ENCODE assay signal across 8 mouse cellular contexts in the genomic region with DNA sequence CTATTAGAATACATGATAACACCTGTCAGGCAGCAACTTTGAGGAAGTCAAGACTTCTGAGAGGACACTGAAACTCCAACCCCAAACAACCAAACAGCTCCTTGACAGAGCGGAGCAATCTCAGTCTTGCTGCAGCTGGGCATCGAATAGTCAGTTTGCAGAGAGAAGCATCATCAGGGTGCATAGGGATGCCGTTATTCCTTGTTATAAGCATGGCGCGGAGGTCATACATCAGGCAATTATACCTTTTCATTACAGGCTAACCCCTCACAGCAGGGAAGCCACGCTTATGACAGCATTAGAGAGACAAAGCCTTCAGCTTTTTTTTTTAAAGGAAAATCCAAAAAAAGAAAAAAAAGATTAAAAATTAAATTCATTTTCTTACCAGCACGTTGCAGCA.
A peak's percentile ranks its signal among the peaks of the same experiment; 100 is the strongest.
DNase-seq lines count a peak whose midpoint lies in the region; ATAC-seq lines count a peak whose summit lies in the region.

No protein-coding gene starts in this region.

- H3K27ac ChIP-seq in kidney, embryonic 16.5 days (ENCODE audit: low read length), result no peak overlapping the region
- no peak overlapping the region for H3K27ac ChIP-seq in forebrain, embryonic 13.5 days
- H3K27ac ChIP-seq in midbrain, embryonic 13.5 days, result no peak overlapping the region
- no peak overlapping the region for H3K27ac ChIP-seq in liver, embryonic 11.5 days (ENCODE audit: low read depth, low read length)

- 73% methylated on average over 7 of the region's 7 CpGs for WGBS in kidney, embryonic 16.5 days
- 8% methylated on average over 7 of the region's 7 CpGs for WGBS in forebrain, embryonic 13.5 days
- 24% methylated on average over 7 of the region's 7 CpGs for WGBS in midbrain, embryonic 13.5 days
- WGBS in liver, embryonic 11.5 days, result 67% methylated on average over 7 of the region's 7 CpGs

- H3K4me1 ChIP-seq in kidney, embryonic 16.5 days (ENCODE audit: insufficient read depth, low read length), result no peaks in the 10 kb centered on the region
- H3K4me1 ChIP-seq in forebrain, embryonic 13.5 days, result peaks cover 12% of the 10 kb centered on the region
- peaks cover 10% of the 10 kb centered on the region; the same call in 1 of the 2 replicates for H3K4me1 ChIP-seq in midbrain, embryonic 13.5 days (replicated peaks)
- no peaks in the 10 kb centered on the region for H3K4me1 ChIP-seq in liver, embryonic 11.5 days (replicated peaks; ENCODE audit: control insufficient read depth, insufficient read depth, low read length)

- H3K4me2 ChIP-seq in kidney, embryonic 16.5 days (replicated peaks; ENCODE audit: low read depth, low read length), result peak overlapping the region; percentile 17
- H3K4me2 ChIP-seq in forebrain, embryonic 13.5 days, result peak overlapping the region; percentile 60
- peak overlapping the region; percentile 53 for H3K4me2 ChIP-seq in midbrain, embryonic 13.5 days (replicated peaks)
- H3K4me2 ChIP-seq in liver, embryonic 11.5 days, result no peak overlapping the region

- no peak for DNase-seq in kidney, postnatal 10 days
- peak; percentile 28 for DNase-seq in embryo, embryonic 11 days
- DNase-seq in liver, embryonic 11.5 days (ENCODE audit: low spot score), result no peak
- no peak for DNase-seq in spleen, adult 18-20 months

- no peak overlapping the region for H3K4me3 ChIP-seq in kidney, embryonic 16.5 days (ENCODE audit: low read length)
- peak overlapping the region; percentile 35 for H3K4me3 ChIP-seq in forebrain, embryonic 13.5 days
- peak overlapping the region; percentile 28 for H3K4me3 ChIP-seq in midbrain, embryonic 13.5 days (replicated peaks)
- H3K4me3 ChIP-seq in liver, embryonic 11.5 days (ENCODE audit: low read depth, low read length), result no peak overlapping the region

- H3K9me3 ChIP-seq in kidney, embryonic 16.5 days (ENCODE audit: low read length), result no peaks in the 10 kb centered on the region
- no peaks in the 10 kb centered on the region for H3K9me3 ChIP-seq in forebrain, embryonic 13.5 days (replicated peaks)
- H3K9me3 ChIP-seq in midbrain, embryonic 13.5 days, result no peaks in the 10 kb centered on the region
- no peaks in the 10 kb centered on the region for H3K9me3 ChIP-seq in liver, embryonic 11.5 days (ENCODE audit: control insufficient read depth, low read length)

- no peak for ATAC-seq in kidney, embryonic 16.5 days (ENCODE audit: low FRiP score, low TSS enrichment)
- peak; percentile 66; the same call in 1 of the 2 replicates for ATAC-seq in forebrain, embryonic 13.5 days
- peak; percentile 67 for ATAC-seq in midbrain, embryonic 13.5 days
- no peak for ATAC-seq in liver, embryonic 11.5 days (replicated peaks; ENCODE audit: low FRiP score)
- no peak for ATAC-seq in erythroblast, adult 5-6 weeks (replicated peaks; ENCODE audit: low FRiP score, poor library complexity, severe bottlenecking)

- no peaks in the 10 kb centered on the region for H3K27me3 ChIP-seq in kidney, embryonic 16.5 days (ENCODE audit: insufficient read depth, low read length)
- no peaks in the 10 kb centered on the region for H3K27me3 ChIP-seq in forebrain, embryonic 13.5 days
- H3K27me3 ChIP-seq in midbrain, embryonic 13.5 days, result no peaks in the 10 kb centered on the region
- no peaks in the 10 kb centered on the region for H3K27me3 ChIP-seq in liver, embryonic 11.5 days (replicated peaks; ENCODE audit: control insufficient read depth, insufficient read depth, low read length)

- H3K36me3 ChIP-seq in kidney, embryonic 16.5 days (ENCODE audit: insufficient read depth, low read length), result no peaks in the 10 kb centered on the region
- H3K36me3 ChIP-seq in forebrain, embryonic 13.5 days (ENCODE audit: poor library complexity, severe bottlenecking), result no peaks in the 10 kb centered on the region
- H3K36me3 ChIP-seq in midbrain, embryonic 13.5 days, result no peaks in the 10 kb centered on the region
- H3K36me3 ChIP-seq in liver, embryonic 11.5 days (ENCODE audit: control insufficient read depth, insufficient read depth, low read length), result no peaks in the 10 kb centered on the region

- no peak overlapping the region for H3K9ac ChIP-seq in kidney, embryonic 16.5 days (replicated peaks; ENCODE audit: low read length)
- H3K9ac ChIP-seq in forebrain, embryonic 13.5 days, result peak overlapping the region; percentile 48
- H3K9ac ChIP-seq in midbrain, embryonic 13.5 days (replicated peaks), result peak overlapping the region; percentile 24; the same call in 1 of the 2 replicates
- no peak overlapping the region for H3K9ac ChIP-seq in liver, embryonic 11.5 days (ENCODE audit: low read depth, low read length)

Comparison
In these comparisons a context has a peak if more than half of its experiments do, and no peak if none do; other contexts are left out.
1. ATAC-seq: peak in forebrain, embryonic 13.5 days (single experiment) and midbrain, embryonic 13.5 days (single experiment); none in kidney, embryonic 16.5 days (single experiment), liver, embryonic 11.5 days (single experiment) and erythroblast, adult 5-6 weeks (single experiment).
2. H3K4me3 ChIP-seq: peak in forebrain, embryonic 13.5 days (single experiment) and midbrain, embryonic 13.5 days (single experiment); none in kidney, embryonic 16.5 days (single experiment) and liver, embryonic 11.5 days (single experiment).
3. H3K9ac ChIP-seq: peak in forebrain, embryonic 13.5 days (single experiment) and midbrain, embryonic 13.5 days (single experiment); none in kidney, embryonic 16.5 days (single experiment) and liver, embryonic 11.5 days (single experiment).